Mouse (Mus musculus): ENCODE measurements around the gene Slc44a3. TPM values are rescaled to one million over a fixed set of nuclear protein-coding genes. Genes with fewer than 3 reads are reported as not detected.
"Not testable (repeated sequence)": the region's sequence is repeated elsewhere in the genome, so short reads cannot be mapped to it uniquely, and the experiment has no call there.

Gene Slc44a3
- polyA plus RNA-seq, 1 experiment from 2014 or later: 1.2 TPM

GRCm38 (mm10) chr3:121540621-121541020, 8.4 kb upstream of the Slc44a3 start:
- no peaks in the 10 kb centered on the region for H3K27me3 ChIP-seq (replicated peaks)
- no peak overlapping the region for H3K27ac ChIP-seq
- H3K9me3 ChIP-seq: no peaks in the 10 kb centered on the region
- no peaks in the 10 kb centered on the region for H3K4me1 ChIP-seq
- H3K4me2 ChIP-seq: no peak overlapping the region
- no peak overlapping the region for H3K9ac ChIP-seq
- no peak overlapping the region for H3K4me3 ChIP-seq
- ATAC-seq (replicated peaks): no peak
- H3K36me3 ChIP-seq (replicated peaks): no peaks in the 10 kb centered on the region
- 62% methylated on average over 5 of the region's 5 CpGs for WGBS

GRCm38 (mm10) chr3:121539871-121540431, 7.7 kb upstream of the Slc44a3 start:
- 11% methylated on average over 8 of the region's 8 CpGs for WGBS
- ATAC-seq (replicated peaks): peak; percentile 48
- no peak overlapping the region for H3K27ac ChIP-seq

GRCm38 (mm10) chr3:121538847-121539246, 6.6 kb upstream of the Slc44a3 start:
- 72% methylated on average over 3 of the region's 3 CpGs for WGBS
- not testable (repeated sequence) for H3K4me3 ChIP-seq; H3K4me1 ChIP-seq; H3K36me3 ChIP-seq (replicated peaks); H3K9ac ChIP-seq; H3K27me3 ChIP-seq (replicated peaks); ATAC-seq (replicated peaks); H3K9me3 ChIP-seq; H3K4me2 ChIP-seq; H3K27ac ChIP-seq

More at GRCm38 (mm10) chr3:121539871-121540431, 7.7 kb upstream of the Slc44a3 start:
- no peaks in the 10 kb centered on the region for H3K9me3 ChIP-seq
- no peak overlapping the region for H3K4me2 ChIP-seq
- no peaks in the 10 kb centered on the region for H3K36me3 ChIP-seq (replicated peaks)
- no peak overlapping the region for H3K9ac ChIP-seq
- no peaks in the 10 kb centered on the region for H3K4me1 ChIP-seq
- peaks cover 1% of the 10 kb centered on the region; the same call in 1 of the 2 replicates for H3K27me3 ChIP-seq (replicated peaks)
- H3K4me3 ChIP-seq: no peak overlapping the region

- ATAC-seq (replicated peaks): no peak
- no peaks in the 10 kb centered on the region for H3K4me1 ChIP-seq
Observed at GRCm38 (mm10) chr3:121537996-121538395, 5.8 kb upstream of the Slc44a3 start.

GRCm38 (mm10) chr3:121536803-121537202, 4.6 kb upstream of the Slc44a3 start:
- no peaks in the 10 kb centered on the region for H3K36me3 ChIP-seq (replicated peaks)
- WGBS: 88% methylated on average over 9 of the region's 9 CpGs
- no peak overlapping the region for H3K9ac ChIP-seq
- H3K4me2 ChIP-seq: no peak overlapping the region
- peaks cover 11% of the 10 kb centered on the region for H3K27me3 ChIP-seq (replicated peaks)
- peaks cover 7% of the 10 kb centered on the region for H3K4me1 ChIP-seq
- H3K9me3 ChIP-seq: no peaks in the 10 kb centered on the region
- no peak overlapping the region for H3K4me3 ChIP-seq
- no peak overlapping the region for H3K27ac ChIP-seq
- no peak for ATAC-seq (replicated peaks)

More at GRCm38 (mm10) chr3:121537996-121538395, 5.8 kb upstream of the Slc44a3 start:
- no peak overlapping the region for H3K4me3 ChIP-seq
- H3K36me3 ChIP-seq (replicated peaks): no peaks in the 10 kb centered on the region
- H3K4me2 ChIP-seq: no peak overlapping the region
- 94% methylated on average over 3 of the region's 3 CpGs for WGBS
- H3K27ac ChIP-seq: no peak overlapping the region
- peaks cover 5% of the 10 kb centered on the region; the same call in 1 of the 2 replicates for H3K27me3 ChIP-seq (replicated peaks)
- H3K9me3 ChIP-seq: no peaks in the 10 kb centered on the region
- no peak overlapping the region for H3K9ac ChIP-seq

- whole genome bisulfite sequencing: 93% methylated on average over 3 of the region's 3 CpGs
- H3K4me3 ChIP-seq: no peak overlapping the region
Observed at GRCm38 (mm10) chr3:121535813-121536504, 3.8 kb upstream of the Slc44a3 start.

GRCm38 (mm10) chr3:121531370-121532148, 645 bp downstream of the Slc44a3 start:
- ATAC-seq (replicated peaks): peak; percentile 41; the same call in 1 of the 2 replicates

More at GRCm38 (mm10) chr3:121535813-121536504, 3.8 kb upstream of the Slc44a3 start:
- H3K4me2 ChIP-seq: no peak overlapping the region
- no peak overlapping the region for H3K9ac ChIP-seq
- peaks cover 17% of the 10 kb centered on the region for H3K27me3 ChIP-seq (replicated peaks)
- peaks cover 8% of the 10 kb centered on the region for H3K4me1 ChIP-seq
- no peaks in the 10 kb centered on the region for H3K9me3 ChIP-seq
- no peak overlapping the region for H3K27ac ChIP-seq
- ATAC-seq (replicated peaks): no peak
- no peaks in the 10 kb centered on the region for H3K36me3 ChIP-seq (replicated peaks)

GRCm38 (mm10) chr3:121530546-121531258, 1.5 kb downstream of the Slc44a3 start:
- 64% methylated on average over 10 of the region's 10 CpGs for WGBS
- H3K4me1 ChIP-seq: peaks cover 8% of the 10 kb centered on the region
- no peak overlapping the region for H3K27ac ChIP-seq
- no peaks in the 10 kb centered on the region for H3K36me3 ChIP-seq (replicated peaks)
- no peaks in the 10 kb centered on the region for H3K9me3 ChIP-seq
- H3K4me2 ChIP-seq: no peak overlapping the region
- no peak for ATAC-seq (replicated peaks)
- no peak overlapping the region for H3K4me3 ChIP-seq
- H3K9ac ChIP-seq: no peak overlapping the region
- H3K27me3 ChIP-seq (replicated peaks): peaks cover 17% of the 10 kb centered on the region

More at GRCm38 (mm10) chr3:121531370-121532148, 645 bp downstream of the Slc44a3 start:
- H3K4me3 ChIP-seq: peak overlapping the region; percentile 32
- H3K9me3 ChIP-seq: no peaks in the 10 kb centered on the region
- H3K4me1 ChIP-seq: peaks cover 8% of the 10 kb centered on the region
- H3K4me2 ChIP-seq: peak overlapping the region; percentile 62
- H3K36me3 ChIP-seq (replicated peaks): no peaks in the 10 kb centered on the region
- no peak overlapping the region for H3K9ac ChIP-seq
- WGBS: 54% methylated on average over 16 of the region's 16 CpGs
- no peak overlapping the region for H3K27ac ChIP-seq
- peaks cover 17% of the 10 kb centered on the region for H3K27me3 ChIP-seq (replicated peaks)

- Histone ChIP-seq H3K27ac (no peak overlapping the region), H3K9me3 (no peaks in the 10 kb centered on the region), H3K4me3 (no peak overlapping the region), H3K27me3 (replicated peaks) (peaks cover 2% of the 10 kb centered on the region), H3K9ac (no peak overlapping the region), H3K4me2 (no peak overlapping the region), H3K36me3 (replicated peaks) (no peaks in the 10 kb centered on the region), H3K4me1 (no peaks in the 10 kb centered on the region)
- WGBS: 71% methylated on average over 17 of the region's 17 CpGs
- ATAC-seq (replicated peaks): no peak
Observed at GRCm38 (mm10) chr3:121526096-121527093, 5.8 kb downstream of the Slc44a3 start.

GRCm38 (mm10) chr3:121521633-121522125, 10.5 kb downstream of the Slc44a3 start:
- no peaks in the 10 kb centered on the region for H3K9me3 ChIP-seq
- no peaks in the 10 kb centered on the region for H3K36me3 ChIP-seq (replicated peaks)
- no peak overlapping the region for H3K4me3 ChIP-seq
- H3K9ac ChIP-seq: no peak overlapping the region
- WGBS: 81% methylated on average over 10 of the region's 10 CpGs
- no peak for ATAC-seq (replicated peaks)
- H3K4me2 ChIP-seq: no peak overlapping the region
- H3K27me3 ChIP-seq (replicated peaks): no peaks in the 10 kb centered on the region
- H3K4me1 ChIP-seq: no peaks in the 10 kb centered on the region
- no peak overlapping the region for H3K27ac ChIP-seq

GRCm38 (mm10) chr3:121521123-121521522, 11.1 kb downstream of the Slc44a3 start:
- Histone ChIP-seq H3K27me3 (replicated peaks) (no peaks in the 10 kb centered on the region), H3K9ac (no peak overlapping the region), H3K4me3 (no peak overlapping the region), H3K36me3 (replicated peaks) (no peaks in the 10 kb centered on the region), H3K9me3 (no peaks in the 10 kb centered on the region), H3K27ac (no peak overlapping the region), H3K4me1 (no peaks in the 10 kb centered on the region), H3K4me2 (no peak overlapping the region)
- ATAC-seq (replicated peaks): no peak
- 93% methylated on average over 3 of the region's 3 CpGs for WGBS
